Comparison of ENCODE assay signal across 28 mouse cellular contexts in genomic region chr10:107144016-107144415, GRCm38 (mm10). TPM values are rescaled to one million over a fixed set of nuclear protein-coding genes. Genes with fewer than 3 reads are reported as not detected.
"Had no signal": no experiment of that assay in that cellular context is flagged by ENCODE, and none has a peak within 500 bp of the region (broad histone marks: within the 10 kb centered on the region; RNA-seq: fewer than 3 reads in every experiment).

No protein-coding gene starts in this region.

- H3K27me3 ChIP-seq: embryonic facial prominence, embryonic 12.5 days; embryonic facial prominence, embryonic 13.5 days; embryonic facial prominence, embryonic 15.5 days; forebrain, embryonic 12.5 days; forebrain, embryonic 13.5 days; forebrain, embryonic 15.5 days had no signal

- H3K4me2 ChIP-seq: embryonic facial prominence, embryonic 12.5 days; embryonic facial prominence, embryonic 13.5 days; embryonic facial prominence, embryonic 15.5 days; forebrain, embryonic 12.5 days; forebrain, embryonic 13.5 days; forebrain, embryonic 15.5 days had no signal

- H3K27ac ChIP-seq: embryonic facial prominence, embryonic 10.5 days; embryonic facial prominence, embryonic 12.5 days; embryonic facial prominence, embryonic 13.5 days; embryonic facial prominence, embryonic 15.5 days; forebrain, embryonic 10.5 days; forebrain, embryonic 12.5 days; forebrain, embryonic 13.5 days; forebrain, embryonic 15.5 days; gastrocnemius, adult 2 months had no signal

- DNase-seq: cerebellum, adult 18-20 months; cerebellum, adult 2 months; cerebellum, adult 8-10 months; cerebellum, adult 9-10 months; cerebellum, adult 9-11 months; cerebellum, postnatal 10 days; cerebellum, postnatal 14 days; cerebellum, postnatal 25 days; cerebellum, postnatal 36 days; embryo, embryonic 11 days; forebrain, postnatal 0 days; gastrocnemius, adult 2 months; gastrocnemius, postnatal 10 days; gastrocnemius, postnatal 14 days; gastrocnemius, postnatal 25 days; gastrocnemius, postnatal 36 days; heart, adult 11 months had no signal

- H3K9me3 ChIP-seq: embryonic facial prominence, embryonic 10.5 days; embryonic facial prominence, embryonic 12.5 days; embryonic facial prominence, embryonic 13.5 days; embryonic facial prominence, embryonic 15.5 days; forebrain, embryonic 10.5 days; forebrain, embryonic 12.5 days; forebrain, embryonic 13.5 days; forebrain, embryonic 15.5 days had no signal

- H3K4me1 ChIP-seq: embryonic facial prominence, embryonic 10.5 days; embryonic facial prominence, embryonic 12.5 days; embryonic facial prominence, embryonic 13.5 days; embryonic facial prominence, embryonic 15.5 days; forebrain, embryonic 10.5 days; forebrain, embryonic 12.5 days; forebrain, embryonic 13.5 days; forebrain, embryonic 15.5 days had no signal

- ATAC-seq: forebrain, embryonic 13.5 days; forebrain, embryonic 14.5 days; forebrain, embryonic 15.5 days; forebrain, embryonic 16.5 days; forebrain, postnatal 0 days had no signal

- H3K4me3 ChIP-seq: embryonic facial prominence, embryonic 10.5 days; embryonic facial prominence, embryonic 12.5 days; embryonic facial prominence, embryonic 13.5 days; embryonic facial prominence, embryonic 15.5 days; erythroblast, embryonic 14.5 days; forebrain, embryonic 10.5 days; forebrain, embryonic 12.5 days; forebrain, embryonic 13.5 days; forebrain, embryonic 15.5 days; gastrocnemius, adult 2 months had no signal

- H3K36me3 ChIP-seq: embryonic facial prominence, embryonic 10.5 days; embryonic facial prominence, embryonic 12.5 days; embryonic facial prominence, embryonic 13.5 days; embryonic facial prominence, embryonic 15.5 days; forebrain, embryonic 10.5 days; forebrain, embryonic 12.5 days; forebrain, embryonic 15.5 days had no signal

- H3K9ac ChIP-seq: embryonic facial prominence, embryonic 12.5 days; embryonic facial prominence, embryonic 13.5 days; embryonic facial prominence, embryonic 15.5 days; forebrain, embryonic 12.5 days; forebrain, embryonic 13.5 days; forebrain, embryonic 15.5 days; forebrain, postnatal 0 days had no signal

RNA-seq across cellular contexts. Expression of gene Acss3, which starts 20.5 kb away (rescaled TPM):
- polyA plus RNA-seq: erythroblast, embryonic 14.5 days had no signal
